Mouse (Mus musculus) intestine, embryonic 15.5 days (tissue): ENCODE data around the gene Ipo13. TPM values are rescaled to one million over a fixed set of nuclear protein-coding genes. Genes with fewer than 3 reads are reported as not detected.

Experiments
- ATAC-seq: fragments of 200-750 bp; cut with Nextera tagmentation; 2 replicates; pipeline ENCODE4 v1.8.0; 2017; ENCODE audit warnings: moderate TSS enrichment, moderate library complexity
- H3K27ac ChIP-seq: fragments of 300-500 bp; sonication (generic); 2 replicates; pipeline ENCODE4 v1.5.1; 2015; ENCODE audit warnings: mild to moderate bottlenecking, inconsistent platforms
- H3K27me3 ChIP-seq: fragments of 300-500 bp; sonication (generic); replicated peaks from 2 replicates; pipeline ENCODE4 v1.6.1; 2015; ENCODE audit warnings: inconsistent platforms
- H3K36me3 ChIP-seq: fragments of 300-500 bp; sonication (generic); 2 replicates; pipeline ENCODE4 v1.6.1; 2015; ENCODE audit warnings: inconsistent platforms
- H3K4me1 ChIP-seq: fragments of 300-500 bp; sonication (generic); replicated peaks from 2 replicates; pipeline ENCODE4 v1.6.1; 2015; ENCODE audit warnings: inconsistent platforms
- H3K4me2 ChIP-seq: fragments of 300-500 bp; sonication (generic); replicated peaks from 2 replicates; pipeline ENCODE4 v1.6.1; 2015; ENCODE audit warnings: mild to moderate bottlenecking, inconsistent platforms
- H3K4me3 ChIP-seq: fragments of 300-500 bp; sonication (generic); replicated peaks from 2 replicates; pipeline ENCODE4 v1.5.1; 2015; ENCODE audit warnings: inconsistent platforms
- H3K9ac ChIP-seq: fragments of 300-500 bp; sonication (generic); 2 replicates; pipeline ENCODE4 v1.6.1; 2015; ENCODE audit warnings: inconsistent platforms
- H3K9me3 ChIP-seq: fragments of 300-500 bp; sonication (generic); 2 replicates; pipeline ENCODE4 v1.6.1; 2016; ENCODE audit warnings: inconsistent platforms
- WGBS: fragments of 180-500 bp; shearing (Covaris S2); methylation state at CpG from one replicate; pipeline ENCODE4 v1.1.7; 2015; 5-methylcytosine and 5-hydroxymethylcytosine counted together
- polyA plus RNA-seq: library from polyadenylated mRNA; unstranded; fragments of >200 nt; fragmentation: Nextera tagmentation; extraction: Ambion mirVana; gene quantifications from 2 replicates; pipeline ENCODE4 v1.2.1, GENCODE M21; 2015

Ipo13 gene
- polyA plus RNA-seq, 1 experiment from 2014 or later: 34.9 TPM

GRCm38 (mm10) chr4:117912685-117913273 lies 2.0 kb downstream of the Ipo13 start:
- Histone ChIP-seq H3K9me3 (no peaks in the 10 kb centered on the region), H3K27ac (no peak overlapping the region), H3K27me3 (no peaks in the 10 kb centered on the region), H3K4me2 (peak overlapping the region; percentile 97), H3K36me3 (peaks cover 7% of the 10 kb centered on the region; the same call in 1 of the 2 replicates), H3K4me1 (peaks cover 26% of the 10 kb centered on the region), H3K9ac (no peak overlapping the region), H3K4me3 (0 out of 2 replicates have a peak overlapping the region, but pooled peaks have one; percentile 72)
- WGBS: 51% methylated on average over 7 of the region's 7 CpGs
- no peak for ATAC-seq

- Histone ChIP-seq H3K4me2 (peak overlapping the region; percentile 97; the same call in 1 of the 2 replicates), H3K9me3 (no peaks in the 10 kb centered on the region), H3K9ac (no peak overlapping the region), H3K36me3 (peaks cover 7% of the 10 kb centered on the region; the same call in 1 of the 2 replicates), H3K27me3 (no peaks in the 10 kb centered on the region), H3K4me3 (no peak overlapping the region), H3K27ac (no peak overlapping the region), H3K4me1 (peaks cover 24% of the 10 kb centered on the region)
- ATAC-seq: no peak
- 94% methylated on average over 13 of the region's 13 CpGs for WGBS
These were observed 2.7 kb downstream of the Ipo13 start for GRCm38 (mm10) chr4:117912131-117912561.

- H3K4me3 ChIP-seq: no peak overlapping the region
- H3K36me3 ChIP-seq: peaks cover 19% of the 10 kb centered on the region
- peaks cover 18% of the 10 kb centered on the region for H3K4me1 ChIP-seq
- no peak for ATAC-seq
- H3K27ac ChIP-seq: no peak overlapping the region
- no peaks in the 10 kb centered on the region for H3K9me3 ChIP-seq
- H3K4me2 ChIP-seq: no peak overlapping the region
- 75% methylated on average over 8 of the region's 8 CpGs for WGBS
- no peak overlapping the region for H3K9ac ChIP-seq
- no peaks in the 10 kb centered on the region for H3K27me3 ChIP-seq
These were observed 5.9 kb downstream of the Ipo13 start for GRCm38 (mm10) chr4:117908834-117909453.

GRCm38 (mm10) chr4:117906196-117906595 lies 8.6 kb downstream of the Ipo13 start:
- peaks cover 31% of the 10 kb centered on the region for H3K36me3 ChIP-seq
- no peak overlapping the region for H3K9ac ChIP-seq
- H3K9me3 ChIP-seq: no peaks in the 10 kb centered on the region
- H3K4me1 ChIP-seq: peaks cover 5% of the 10 kb centered on the region; the same call in 1 of the 2 replicates
- 86% methylated on average over 3 of the region's 3 CpGs for WGBS
- H3K27me3 ChIP-seq: no peaks in the 10 kb centered on the region
- no peak overlapping the region for H3K27ac ChIP-seq
- H3K4me3 ChIP-seq: no peak overlapping the region
- ATAC-seq: no peak
- no peak overlapping the region for H3K4me2 ChIP-seq

- H3K4me2 ChIP-seq: no peak overlapping the region
- H3K27me3 ChIP-seq: no peaks in the 10 kb centered on the region
- no peak overlapping the region for H3K9ac ChIP-seq
- no peak overlapping the region for H3K27ac ChIP-seq
- 87% methylated on average over 8 of the region's 8 CpGs for WGBS
- ATAC-seq: no peak
- peaks cover 5% of the 10 kb centered on the region; the same call in 1 of the 2 replicates for H3K4me1 ChIP-seq
- peaks cover 39% of the 10 kb centered on the region for H3K36me3 ChIP-seq
- no peaks in the 10 kb centered on the region for H3K9me3 ChIP-seq
- H3K4me3 ChIP-seq: no peak overlapping the region
These were observed 10.0 kb downstream of the Ipo13 start for GRCm38 (mm10) chr4:117904761-117905160.

- Histone ChIP-seq H3K36me3 (peaks cover 44% of the 10 kb centered on the region), H3K9ac (no peak overlapping the region), H3K9me3 (no peaks in the 10 kb centered on the region), H3K4me2 (no peak overlapping the region), H3K4me3 (no peak overlapping the region), H3K4me1 (peaks cover 2% of the 10 kb centered on the region; the same call in 1 of the 2 replicates), H3K27me3 (no peaks in the 10 kb centered on the region), H3K27ac (no peak overlapping the region)
- 86% methylated on average over 10 of the region's 10 CpGs for WGBS
- no peak for ATAC-seq
These were observed 10.7 kb downstream of the Ipo13 start for GRCm38 (mm10) chr4:117904094-117904493.

GRCm38 (mm10) chr4:117898111-117898510 lies 16.7 kb downstream of the Ipo13 start:
- Histone ChIP-seq H3K9me3 (no peaks in the 10 kb centered on the region), H3K27ac (no peak overlapping the region), H3K4me1 (no peaks in the 10 kb centered on the region), H3K27me3 (no peaks in the 10 kb centered on the region), H3K36me3 (peaks cover 51% of the 10 kb centered on the region), H3K4me3 (no peak overlapping the region), H3K9ac (no peak overlapping the region), H3K4me2 (no peak overlapping the region)
- 67% methylated on average over 3 of the region's 3 CpGs for WGBS
- ATAC-seq: no peak

- Histone ChIP-seq H3K9ac (no peak overlapping the region), H3K4me2 (no peak overlapping the region), H3K36me3 (peaks cover 43% of the 10 kb centered on the region), H3K9me3 (no peaks in the 10 kb centered on the region), H3K27ac (no peak overlapping the region), H3K4me3 (no peak overlapping the region), H3K4me1 (peaks cover 8% of the 10 kb centered on the region), H3K27me3 (no peaks in the 10 kb centered on the region)
- 87% methylated on average over 6 of the region's 6 CpGs for WGBS
- ATAC-seq: no peak
These were observed 18.8 kb downstream of the Ipo13 start for GRCm38 (mm10) chr4:117896031-117896430.

- 82% methylated on average over 7 of the region's 7 CpGs for WGBS
- Histone ChIP-seq H3K4me2 (no peak overlapping the region), H3K9me3 (no peaks in the 10 kb centered on the region), H3K4me1 (peaks cover 12% of the 10 kb centered on the region), H3K27me3 (no peaks in the 10 kb centered on the region), H3K9ac (no peak overlapping the region), H3K36me3 (peaks cover 42% of the 10 kb centered on the region), H3K4me3 (no peak overlapping the region), H3K27ac (no peak overlapping the region)
- no peak for ATAC-seq
These were observed 19.5 kb downstream of the Ipo13 start for GRCm38 (mm10) chr4:117895339-117895738.

GRCm38 (mm10) chr4:117894601-117895000 lies 20.2 kb downstream of the Ipo13 start:
- no peak for ATAC-seq
- no peak overlapping the region for H3K4me2 ChIP-seq
- H3K9ac ChIP-seq: no peak overlapping the region
- H3K4me3 ChIP-seq: no peak overlapping the region
- no peaks in the 10 kb centered on the region for H3K9me3 ChIP-seq
- no peaks in the 10 kb centered on the region for H3K27me3 ChIP-seq
- H3K36me3 ChIP-seq: peaks cover 42% of the 10 kb centered on the region
- no peak overlapping the region for H3K27ac ChIP-seq
- WGBS: 86% methylated on average over 8 of the region's 8 CpGs
- H3K4me1 ChIP-seq: peaks cover 12% of the 10 kb centered on the region

GRCm38 (mm10) chr4:117893376-117893775 lies 21.4 kb downstream of the Ipo13 start:
- Histone ChIP-seq H3K4me2 (no peak overlapping the region), H3K9me3 (no peaks in the 10 kb centered on the region), H3K27me3 (no peaks in the 10 kb centered on the region), H3K36me3 (peaks cover 32% of the 10 kb centered on the region), H3K27ac (no peak overlapping the region), H3K4me3 (no peak overlapping the region), H3K4me1 (peaks cover 12% of the 10 kb centered on the region), H3K9ac (no peak overlapping the region)
- 20% methylated on average over 9 of the region's 9 CpGs for WGBS
- ATAC-seq: no peak

GRCm38 (mm10) chr4:117891738-117892161 lies 23.0 kb downstream of the Ipo13 start, which contains the start of gene Dph2:
Dph2 (minus strand) TSS chr4:117892032.
- WGBS: 0% methylated on average over 21 of the region's 21 CpGs
- Histone ChIP-seq H3K9ac (peak within 1 kb of the TSS; percentile 55), H3K4me2 (peak within 1 kb of the TSS; percentile 73), H3K4me1 (peaks cover 13% of the 10 kb centered on the region), H3K4me3 (peak within 1 kb of the TSS; percentile 71), H3K27me3 (no peaks in the 10 kb centered on the region), H3K9me3 (no peaks in the 10 kb centered on the region), H3K36me3 (peaks cover 24% of the 10 kb centered on the region), H3K27ac (no peak within 1 kb of the TSS)
- ATAC-seq: peak; percentile 88
